Mouse (Mus musculus) embryonic fibroblast, embryonic 13.5 days (primary cell): Measurements from ENCODE around the gene Capn12.

Source experiments
- CTCF ChIP-seq: IDR thresholded peaks from 2 replicates; pipeline ENCODE4 v1.5.1; 2011; ENCODE audit warnings: mild to moderate bottlenecking, control low read depth, low read length, moderate library complexity, borderline replicate concordance; ENCODE audit not compliant: insufficient read depth
- POLR2A ChIP-seq: IDR thresholded peaks from 2 replicates; pipeline ENCODE4 v1.6.1; 2011; ENCODE audit warnings: low read depth, mild to moderate bottlenecking, control low read depth, low read length, moderate library complexity

GRCm38 (mm10) chr7:28899972-28900371, 18.8 kb downstream of the Capn12 start:
- no peak for TF ChIP-seq CTCF
- no peak for TF ChIP-seq POLR2A
